Mouse (Mus musculus) CD4-positive naive resting alpha-beta T cell, adult 76 days (primary cell): ENCODE measurements around the gene Cacng7. TPM values are rescaled to one million over a fixed set of nuclear protein-coding genes. Genes with fewer than 3 reads are reported as not detected.

Experiments
- total RNA-seq: library from RNA; stranded (reverse); gene quantifications from one replicate; pipeline ENCODE4 v1.2.4, GENCODE M21; 2023

The Cacng7 gene
- not detected for total RNA-seq

GRCm38 (mm10) chr7:3332619-3333521 is at the start of gene Cacng7:
TSS of gene Cacng7 (plus strand) at chr7:3332955.

GRCm38 (mm10) chr7:3288976-3289970 is 43.5 kb upstream of the Cacng7 start, which contains the start of the genes Myadm and Prkcg:
TSS of gene Myadm (plus strand) at chr7:3289080.
TSS of gene Prkcg (plus strand) at chr7:3289179.

GRCm38 (mm10) chr7:3390413-3391080 is 57.8 kb downstream of the Cacng7 start, which contains the start of gene Cacng8:
TSS of gene Cacng8 (plus strand) at chr7:3390683.

Other genes with a start within 250 kb of the Cacng7 start
- gene AU018091, start 163.8 kb upstream of the Cacng7 start, total RNA-seq, result not detected
- 0.21 TPM for gene Nlrp12, start 83.2 kb upstream of the Cacng7 start, total RNA-seq
- gene Myadm, start 43.9 kb upstream of the Cacng7 start, total RNA-seq, result 14.2 TPM
- 1.5 TPM for gene Prkcg, start 43.8 kb upstream of the Cacng7 start, total RNA-seq
- not detected for gene Cacng8, start 57.7 kb downstream of the Cacng7 start, total RNA-seq
- gene Cacng6, start 91.2 kb downstream of the Cacng7 start, total RNA-seq, result not detected
- gene Tarm1, start 169.7 kb downstream of the Cacng7 start, total RNA-seq, result not detected